Mouse (Mus musculus) C2C12 (cell line): ENCODE results near the gene Slc38a4. TPM values are rescaled to one million over a fixed set of nuclear protein-coding genes. Genes with fewer than 3 reads are reported as not detected.

Experiments used
- H3K27me3 ChIP-seq: one replicate; pipeline ENCODE4 v1.6.1; 2011; ENCODE audit not compliant: control insufficient read depth, insufficient read depth, insufficient read length
- H3K36me3 ChIP-seq: one replicate; pipeline ENCODE4 v1.6.1; 2011; ENCODE audit not compliant: control insufficient read depth, insufficient read depth
- H3K4me3 ChIP-seq: one replicate; pipeline ENCODE4 v1.5.1; 2011; ENCODE audit warnings: mild to moderate bottlenecking, control low read depth; ENCODE audit not compliant: poor library complexity, insufficient read depth, severe bottlenecking
- H3K79me2 ChIP-seq: one replicate; pipeline ENCODE4 v1.6.1; 2011; ENCODE audit not compliant: control insufficient read depth, insufficient read depth
- H3K79me3 ChIP-seq: one replicate; pipeline ENCODE4 v1.6.1; 2011; ENCODE audit warnings: low read depth, control low read depth
- H3ac ChIP-seq: one replicate; pipeline ENCODE3; 2011; ENCODE audit warnings: low read depth; ENCODE audit not compliant: control insufficient read depth, insufficient read length
- CEBPB ChIP-seq: IDR thresholded peaks from one replicate; pipeline ENCODE4 v1.6.1; 2011; ENCODE audit warnings: low read depth, mild to moderate bottlenecking, control low read depth, moderate library complexity
- CTCF ChIP-seq: IDR thresholded peaks from one replicate; pipeline ENCODE4 v1.5.1; 2011; ENCODE audit not compliant: control insufficient read depth, insufficient read depth, insufficient read length
- FOSL1 ChIP-seq: IDR thresholded peaks from one replicate; pipeline ENCODE4 v1.8.0; 2011; ENCODE audit warnings: mild to moderate bottlenecking, low read length; ENCODE audit not compliant: poor library complexity, insufficient read depth, severe bottlenecking
- MAX ChIP-seq: IDR thresholded peaks from one replicate; pipeline ENCODE4 v1.6.1; 2011; ENCODE audit warnings: mild to moderate bottlenecking, control low read depth
- MYOD1 ChIP-seq: IDR thresholded peaks from one replicate; pipeline ENCODE4 v1.6.1; 2011; ENCODE audit warnings: low read depth; ENCODE audit not compliant: control insufficient read depth, insufficient read length
- MYOG ChIP-seq: IDR thresholded peaks from one replicate; pipeline ENCODE4 v1.6.1; 2011; ENCODE audit not compliant: control insufficient read depth, insufficient read length; ENCODE audit errors: extremely low read depth
- USF1 ChIP-seq: IDR thresholded peaks from one replicate; pipeline ENCODE4 v1.6.1; 2011; ENCODE audit warnings: low read depth, mild to moderate bottlenecking, control low read depth, moderate library complexity
- polyA plus RNA-seq: library from polyadenylated mRNA; unstranded; fragments of >200 nt; fragmentation: generic; extraction: Trizol; gene quantifications from one replicate; pipeline ENCODE4 v1.2.1, GENCODE M21; 2012; ENCODE audit warnings: missing spikeins

Gene Slc38a4
- polyA plus RNA-seq, 1 experiment, result 0.09 TPM

GRCm38 (mm10) chr15:97022213-97022612, 33.5 kb downstream of the Slc38a4 start:
- Histone ChIP-seq H3K79me3 (no peaks in the 10 kb centered on the region), H3K79me2 (no peaks in the 10 kb centered on the region), H3K36me3 (no peaks in the 10 kb centered on the region), H3ac (no peak overlapping the region), H3K27me3 (no peaks in the 10 kb centered on the region), H3K4me3 (no peak overlapping the region)
- TF ChIP-seq MAX (no peak), CTCF (no peak), USF1 (no peak), CEBPB (no peak), MYOD1 (no peak), FOSL1 (no peak), MYOG (no peak)

GRCm38 (mm10) chr15:97020221-97020620, 35.5 kb downstream of the Slc38a4 start:
- no peak overlapping the region for H3K4me3 ChIP-seq
- H3ac ChIP-seq, result no peak overlapping the region
- no peaks in the 10 kb centered on the region for H3K79me3 ChIP-seq
- no peaks in the 10 kb centered on the region for H3K79me2 ChIP-seq
- no peaks in the 10 kb centered on the region for H3K27me3 ChIP-seq
- no peaks in the 10 kb centered on the region for H3K36me3 ChIP-seq
- TF ChIP-seq CEBPB, result no peak
- no peak for TF ChIP-seq USF1
- no peak for TF ChIP-seq MYOD1
- TF ChIP-seq FOSL1, result no peak
- TF ChIP-seq CTCF, result no peak
- TF ChIP-seq MYOG, result no peak

DNA sequence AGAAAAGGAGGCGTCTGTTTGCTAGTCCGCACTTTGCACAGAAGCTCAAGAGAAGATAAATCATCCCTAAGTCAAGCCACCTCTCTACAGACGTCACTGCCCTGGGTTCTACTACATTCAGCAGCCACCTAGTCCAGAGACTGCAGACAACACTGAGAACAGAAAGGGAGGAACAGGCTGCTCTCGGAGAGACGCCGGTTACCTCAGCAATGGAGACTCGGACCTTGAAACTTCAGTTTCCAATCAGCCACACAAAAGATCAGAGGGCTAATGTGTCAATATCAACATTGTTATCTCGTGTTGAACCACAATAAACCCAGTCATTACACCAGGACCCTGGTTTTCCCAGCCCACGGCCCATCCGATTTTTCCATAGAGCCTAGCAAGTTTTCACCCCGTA, 36.4 kb downstream of the Slc38a4 start:
- Histone ChIP-seq H3ac (no peak overlapping the region), H3K79me3 (no peaks in the 10 kb centered on the region), H3K36me3 (no peaks in the 10 kb centered on the region), H3K4me3 (no peak overlapping the region), H3K79me2 (no peaks in the 10 kb centered on the region), H3K27me3 (no peaks in the 10 kb centered on the region)
- TF ChIP-seq MYOD1 (no peak), CEBPB (no peak), CTCF (no peak), MAX (no peak), USF1 (no peak), FOSL1 (no peak), MYOG (no peak)

DNA sequence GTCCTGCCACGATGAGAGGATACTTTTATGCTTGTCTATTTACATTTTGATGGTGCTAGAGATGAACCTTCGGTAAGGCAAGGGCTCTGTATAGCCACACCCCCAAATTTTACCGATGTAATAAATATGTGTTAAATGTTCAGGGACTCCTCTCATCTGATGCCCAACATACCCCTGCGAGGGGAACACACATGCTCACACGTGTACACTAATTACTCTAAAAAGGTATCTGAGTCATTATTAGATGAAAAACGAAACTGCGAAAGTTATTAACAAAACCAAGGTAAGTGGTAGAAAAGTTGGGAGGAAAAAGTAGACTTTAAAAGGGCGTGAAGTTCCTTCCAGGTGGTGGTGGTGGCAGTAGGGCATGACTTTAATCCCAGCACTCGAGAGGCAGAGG, 38.6 kb downstream of the Slc38a4 start:
- Histone ChIP-seq H3K79me2 (no peaks in the 10 kb centered on the region), H3K79me3 (no peaks in the 10 kb centered on the region), H3K36me3 (no peaks in the 10 kb centered on the region), H3K27me3 (no peaks in the 10 kb centered on the region), H3K4me3 (no peak overlapping the region), H3ac (no peak overlapping the region)
- no peak for TF ChIP-seq MAX
- no peak for TF ChIP-seq CTCF
- TF ChIP-seq USF1, result no peak
- no peak for TF ChIP-seq CEBPB
- no peak for TF ChIP-seq FOSL1
- no peak for TF ChIP-seq MYOD1
- no peak for TF ChIP-seq MYOG

DNA sequence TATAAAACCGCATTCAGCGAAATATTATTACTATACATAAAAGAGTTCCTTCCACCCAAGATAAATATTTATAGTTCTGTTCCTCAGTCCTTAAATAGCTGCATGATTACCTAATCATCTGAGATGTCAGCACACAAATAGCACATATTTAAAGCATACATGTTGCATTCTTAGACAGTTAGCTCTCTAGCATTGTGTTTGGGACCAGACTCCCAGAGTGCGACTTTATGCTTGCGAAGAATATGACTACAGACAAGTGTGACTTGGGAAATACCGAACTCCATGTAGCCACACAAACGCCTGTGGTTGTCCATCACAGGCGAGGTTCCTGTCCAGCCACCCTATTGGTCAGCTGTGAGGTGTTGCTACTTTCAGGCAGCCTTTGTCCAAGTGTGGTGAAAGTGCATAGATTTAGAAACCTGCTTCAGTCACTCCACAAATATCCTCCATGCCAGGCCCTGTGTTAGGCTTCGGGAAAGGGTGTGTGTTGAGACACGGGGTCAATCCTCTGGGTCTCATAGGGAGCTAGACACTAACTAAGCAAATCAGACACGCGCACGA, 40.6 kb downstream of the Slc38a4 start:
- no peak overlapping the region for H3K4me3 ChIP-seq
- TF ChIP-seq MYOD1 (no peak), MYOG (no peak), CEBPB (no peak), USF1 (no peak), MAX (no peak), FOSL1 (no peak), CTCF (no peak)
- no peaks in the 10 kb centered on the region for H3K27me3 ChIP-seq
- H3K79me3 ChIP-seq, result no peaks in the 10 kb centered on the region
- no peaks in the 10 kb centered on the region for H3K79me2 ChIP-seq
- H3ac ChIP-seq, result no peak overlapping the region
- H3K36me3 ChIP-seq, result no peaks in the 10 kb centered on the region

DNA sequence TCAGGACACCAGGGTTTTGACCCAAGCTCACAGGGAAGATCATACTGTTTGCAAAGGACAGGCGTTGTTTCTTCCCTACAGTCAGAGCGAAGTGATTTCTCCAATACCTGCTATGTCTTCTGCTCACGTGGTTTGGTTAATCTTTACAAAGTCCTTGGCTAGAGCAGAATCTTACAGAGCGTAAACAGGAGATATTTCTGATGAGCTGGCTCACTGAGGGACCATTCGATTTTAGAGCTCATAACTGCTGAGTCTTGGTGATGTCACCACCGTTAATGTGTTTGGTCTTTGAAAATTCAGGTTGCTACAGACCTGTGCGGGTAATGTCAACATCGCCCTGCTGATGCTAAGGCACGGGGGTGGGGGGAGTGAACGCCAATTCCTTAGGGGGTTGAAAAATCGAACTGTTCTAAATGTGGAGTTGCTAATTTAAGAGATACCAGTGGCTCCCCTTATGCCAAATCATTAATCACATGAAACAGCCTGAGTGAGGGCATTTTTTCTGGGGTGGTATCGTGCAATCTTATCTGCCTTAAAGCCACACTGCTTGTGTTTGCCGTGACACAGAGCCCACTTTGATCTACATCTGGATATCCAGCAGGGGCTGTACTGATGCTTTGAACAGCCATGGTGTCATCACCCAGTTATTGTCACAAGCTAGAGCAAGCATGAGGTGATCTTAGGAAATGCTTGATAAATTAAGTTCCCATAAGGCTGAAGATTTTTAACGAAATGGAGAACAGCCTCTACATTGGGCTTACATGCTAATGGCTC, 44.0 kb downstream of the Slc38a4 start:
- H3K79me3 ChIP-seq, result no peaks in the 10 kb centered on the region
- no peaks in the 10 kb centered on the region for H3K27me3 ChIP-seq
- TF ChIP-seq CEBPB, result no peak
- TF ChIP-seq FOSL1, result no peak
- TF ChIP-seq MAX, result no peak
- TF ChIP-seq MYOG, result no peak
- no peak for TF ChIP-seq USF1
- TF ChIP-seq CTCF, result no peak
- TF ChIP-seq MYOD1, result no peak
- H3K79me2 ChIP-seq, result no peaks in the 10 kb centered on the region
- no peak overlapping the region for H3K4me3 ChIP-seq
- H3ac ChIP-seq, result no peak overlapping the region
- H3K36me3 ChIP-seq, result no peaks in the 10 kb centered on the region
